Mouse (Mus musculus): Measurements from ENCODE around the gene Ecel1. TPM values are rescaled to one million over a fixed set of nuclear protein-coding genes. Genes with fewer than 3 reads are reported as not detected.

Ecel1 gene
- polyA plus RNA-seq, 1 experiment from 2014 or later: 0.50 TPM

- Histone ChIP-seq H3K36me3 (no peaks in the 10 kb centered on the region), H3K9me3 (replicated peaks) (no peaks in the 10 kb centered on the region), H3K9ac (no peak overlapping the region), H3K27ac (ENCODE audit: poor library complexity, severe bottlenecking) (no peak overlapping the region), H3K4me3 (no peak overlapping the region), H3K4me1 (replicated peaks) (no peaks in the 10 kb centered on the region), H3K27me3 (replicated peaks) (peaks cover 26% of the 10 kb centered on the region), H3K4me2 (peak overlapping the region; percentile 50)
- peak; percentile 64; the same call in 1 of the 2 replicates for ATAC-seq (ENCODE audit: insufficient number of reproducible peaks, low FRiP score)
- 17% methylated on average over 30 of the region's 30 CpGs for WGBS
Measured at GRCm38 (mm10) chr1:87098358-87098975, 57.9 kb downstream of the Ecel1 start.

Other genes starting within 250 kb of the Ecel1 start
- not detected in 2 replicates for gene Alppl2, start 66.6 kb downstream of the Ecel1 start, polyA plus RNA-seq (2016; fragmentation: Nextera tagmentation; extraction: Ambion mirVana)
- gene Alpi, start 54.9 kb downstream of the Ecel1 start, polyA plus RNA-seq (2016; fragmentation: Nextera tagmentation; extraction: Ambion mirVana): not detected in 2 replicates
- not detected in 2 replicates for gene Akp3, start 31.5 kb downstream of the Ecel1 start, polyA plus RNA-seq (2016; fragmentation: Nextera tagmentation; extraction: Ambion mirVana)
- gene Prss56, start 26.8 kb upstream of the Ecel1 start, polyA plus RNA-seq (2016; fragmentation: Nextera tagmentation; extraction: Ambion mirVana): not detected in 2 replicates
- gene Chrnd, start 34.1 kb upstream of the Ecel1 start, polyA plus RNA-seq (2016; fragmentation: Nextera tagmentation; extraction: Ambion mirVana): 0.08 TPM in 1 of 2 replicates, not detected in the other
- 0.73 and 1.8 TPM in 2 replicates for gene Chrng, start 48.1 kb upstream of the Ecel1 start, polyA plus RNA-seq (2016; fragmentation: Nextera tagmentation; extraction: Ambion mirVana)
- 141 and 145 TPM in 2 replicates for gene Eif4e2, start 57.4 kb upstream of the Ecel1 start, polyA plus RNA-seq (2016; fragmentation: Nextera tagmentation; extraction: Ambion mirVana)
- 0.10 and 0.47 TPM in 2 replicates for gene Efhd1, start 107.8 kb upstream of the Ecel1 start, polyA plus RNA-seq (2016; fragmentation: Nextera tagmentation; extraction: Ambion mirVana)
- gene Gigyf2, start 170.5 kb upstream of the Ecel1 start, polyA plus RNA-seq (2016; fragmentation: Nextera tagmentation; extraction: Ambion mirVana): 31.4 and 35.1 TPM in 2 replicates
- gene Kcnj13, start 238.2 kb upstream of the Ecel1 start, polyA plus RNA-seq (2016; fragmentation: Nextera tagmentation; extraction: Ambion mirVana): 0.18 TPM in 1 of 2 replicates, not detected in the other